Comparison of ENCODE assay signal across 10 mouse cellular contexts in genomic region chr7:98383337-98383736, GRCm38 (mm10). TPM values are rescaled to one million over a fixed set of nuclear protein-coding genes. Genes with fewer than 3 reads are reported as not detected.
DNase-seq lines count a peak whose midpoint lies in the region; ATAC-seq lines count a peak whose summit lies in the region.
"Had no signal": no experiment of that assay in that cellular context is flagged by ENCODE, and none has a peak within 500 bp of the region (broad histone marks: within the 10 kb centered on the region; RNA-seq: fewer than 3 reads in every experiment).

No protein-coding gene starts in this region.

- 48% methylated on average over 4 of the region's 4 CpGs for WGBS in liver, embryonic 13.5 days (ENCODE audit: insufficient replicate concordance)
- WGBS in liver, embryonic 11.5 days: 65% methylated on average over 4 of the region's 4 CpGs
- WGBS in liver, embryonic 16.5 days (ENCODE audit: insufficient replicate concordance): 31% methylated on average over 4 of the region's 4 CpGs
- 44% methylated on average over 4 of the region's 4 CpGs for WGBS in stomach, embryonic 15.5 days
- WGBS in midbrain, embryonic 10.5 days: 78% methylated on average over 4 of the region's 4 CpGs

- H3K9ac ChIP-seq in liver, embryonic 13.5 days: no peak overlapping the region
- no peak overlapping the region for H3K9ac ChIP-seq in liver, embryonic 11.5 days (ENCODE audit: low read depth, low read length)
- no peak overlapping the region for H3K9ac ChIP-seq in liver, embryonic 16.5 days (ENCODE audit: low read depth, low read length)
- no peak overlapping the region for H3K9ac ChIP-seq in stomach, embryonic 15.5 days
- H3K9ac ChIP-seq: hindbrain, embryonic 12.5 days had no signal

- no peaks in the 10 kb centered on the region for H3K9me3 ChIP-seq in liver, embryonic 13.5 days (replicated peaks)
- no peaks in the 10 kb centered on the region for H3K9me3 ChIP-seq in liver, embryonic 11.5 days (ENCODE audit: control insufficient read depth, low read length)
- H3K9me3 ChIP-seq in liver, embryonic 16.5 days (replicated peaks; ENCODE audit: control insufficient read depth, low read length): no peaks in the 10 kb centered on the region
- no peaks in the 10 kb centered on the region for H3K9me3 ChIP-seq in stomach, embryonic 15.5 days
- H3K9me3 ChIP-seq in midbrain, embryonic 10.5 days (replicated peaks): no peaks in the 10 kb centered on the region
- H3K9me3 ChIP-seq: hindbrain, embryonic 12.5 days had no signal

- DNase-seq in liver, embryonic 13.5 days: no peak
- no peak for DNase-seq in liver, embryonic 11.5 days (ENCODE audit: low spot score)
- peak; percentile 79 for DNase-seq in fat pad, adult 2 months (ENCODE audit: extremely low read depth, low read depth, low spot score)
- DNase-seq in midbrain, embryonic 10.5 days (ENCODE audit: low spot score): no peak
- DNase-seq in T-cell, adult 2 months (ENCODE audit: low spot score): no peak

- no peaks in the 10 kb centered on the region; the same call in 1 of the 2 replicates for H3K27me3 ChIP-seq in liver, embryonic 13.5 days
- 0 out of 2 replicates have a peak, but pooled peaks cover under 1% of the 10 kb centered on the region for H3K27me3 ChIP-seq in liver, embryonic 11.5 days (replicated peaks; ENCODE audit: control insufficient read depth, insufficient read depth, low read length)
- no peaks in the 10 kb centered on the region for H3K27me3 ChIP-seq in liver, embryonic 16.5 days (ENCODE audit: control insufficient read depth, insufficient read depth, low read depth, low read length)
- H3K27me3 ChIP-seq in stomach, embryonic 15.5 days (replicated peaks): no peaks in the 10 kb centered on the region
- no peaks in the 10 kb centered on the region for H3K27me3 ChIP-seq in midbrain, embryonic 10.5 days (ENCODE audit: low read depth, poor library complexity, severe bottlenecking)
- H3K27me3 ChIP-seq: hindbrain, embryonic 12.5 days had no signal

- H3K27ac ChIP-seq in liver, embryonic 13.5 days: no peak overlapping the region
- H3K27ac ChIP-seq in liver, embryonic 11.5 days (ENCODE audit: low read depth, low read length): no peak overlapping the region
- H3K27ac ChIP-seq in liver, embryonic 16.5 days (ENCODE audit: low read length): no peak overlapping the region
- no peak overlapping the region for H3K27ac ChIP-seq in stomach, embryonic 15.5 days
- no peak overlapping the region for H3K27ac ChIP-seq in midbrain, embryonic 10.5 days (replicated peaks)
- H3K27ac ChIP-seq: hindbrain, embryonic 12.5 days had no signal

- peak; percentile 56 for ATAC-seq in liver, embryonic 13.5 days (ENCODE audit: low read depth)
- ATAC-seq in liver, embryonic 11.5 days (replicated peaks; ENCODE audit: low FRiP score): no peak
- ATAC-seq in liver, embryonic 16.5 days (ENCODE audit: low read depth): peak; percentile 84
- peak; percentile 36; the same call in 1 of the 2 replicates for ATAC-seq in stomach, embryonic 15.5 days (ENCODE audit: insufficient read depth, low FRiP score, low read depth)

- H3K4me1 ChIP-seq in liver, embryonic 13.5 days (replicated peaks): peaks cover 14% of the 10 kb centered on the region
- H3K4me1 ChIP-seq in liver, embryonic 11.5 days (replicated peaks; ENCODE audit: control insufficient read depth, insufficient read depth, low read length): no peaks in the 10 kb centered on the region
- peaks cover 4% of the 10 kb centered on the region for H3K4me1 ChIP-seq in liver, embryonic 16.5 days (ENCODE audit: control insufficient read depth, low read depth, low read length)
- H3K4me1 ChIP-seq in stomach, embryonic 15.5 days: 0 out of 2 replicates have a peak, but pooled peaks cover 2% of the 10 kb centered on the region
- peaks cover 10% of the 10 kb centered on the region for H3K4me1 ChIP-seq in midbrain, embryonic 10.5 days

- H3K36me3 ChIP-seq in liver, embryonic 13.5 days: no peaks in the 10 kb centered on the region
- no peaks in the 10 kb centered on the region for H3K36me3 ChIP-seq in liver, embryonic 11.5 days (ENCODE audit: control insufficient read depth, insufficient read depth, low read length)
- no peaks in the 10 kb centered on the region for H3K36me3 ChIP-seq in liver, embryonic 16.5 days (ENCODE audit: control insufficient read depth, insufficient read depth)
- no peaks in the 10 kb centered on the region for H3K36me3 ChIP-seq in stomach, embryonic 15.5 days
- H3K36me3 ChIP-seq in midbrain, embryonic 10.5 days: no peaks in the 10 kb centered on the region
- H3K36me3 ChIP-seq: hindbrain, embryonic 12.5 days had no signal

- H3K4me2 ChIP-seq in liver, embryonic 13.5 days: no peak overlapping the region
- H3K4me2 ChIP-seq in liver, embryonic 11.5 days: no peak overlapping the region
- H3K4me2 ChIP-seq in liver, embryonic 16.5 days (ENCODE audit: low read depth, low read length): no peak overlapping the region
- no peak overlapping the region for H3K4me2 ChIP-seq in stomach, embryonic 15.5 days
- H3K4me2 ChIP-seq: hindbrain, embryonic 12.5 days had no signal

- no peak overlapping the region for H3K4me3 ChIP-seq in liver, embryonic 13.5 days (replicated peaks)
- H3K4me3 ChIP-seq in liver, embryonic 11.5 days (ENCODE audit: low read depth, low read length): no peak overlapping the region
- H3K4me3 ChIP-seq in liver, embryonic 16.5 days (ENCODE audit: low read depth, low read length): no peak overlapping the region
- no peak overlapping the region for H3K4me3 ChIP-seq in stomach, embryonic 15.5 days (replicated peaks)
- no peak overlapping the region for H3K4me3 ChIP-seq in midbrain, embryonic 10.5 days
- H3K4me3 ChIP-seq: hindbrain, embryonic 12.5 days had no signal

RNA-seq across cellular contexts. Expression of gene Tsku, which starts 22.2 kb away (rescaled TPM):
- polyA plus RNA-seq in liver, embryonic 13.5 days (2015; fragmentation: Nextera tagmentation; extraction: Ambion mirVana): 1.1 and 1.8 TPM in 2 replicates
- 4.3 and 4.8 TPM in 2 replicates for polyA plus RNA-seq in liver, embryonic 11.5 days (2014; fragmentation: Nextera tagmentation; extraction: Ambion mirVana)
- polyA plus RNA-seq in liver, embryonic 16.5 days (2015; fragmentation: Nextera tagmentation; extraction: Ambion mirVana): 1.9 and 2.4 TPM in 2 replicates
- 10.2 and 10.9 TPM in 2 replicates for polyA plus RNA-seq in stomach, embryonic 15.5 days (2015; fragmentation: Nextera tagmentation; extraction: Ambion mirVana)
- polyA plus RNA-seq in midbrain, embryonic 10.5 days (2016; fragmentation: Nextera tagmentation; extraction: Ambion mirVana): 7.7 and 10.0 TPM in 2 replicates

RNA-seq across cellular contexts. Expression of gene Gucy2d, which starts 56.9 kb away (rescaled TPM):
- not detected in 2 replicates for polyA plus RNA-seq in liver, embryonic 13.5 days (2015; fragmentation: Nextera tagmentation; extraction: Ambion mirVana)
- polyA plus RNA-seq in liver, embryonic 11.5 days (2014; fragmentation: Nextera tagmentation; extraction: Ambion mirVana): not detected in 2 replicates
- polyA plus RNA-seq in liver, embryonic 16.5 days (2015; fragmentation: Nextera tagmentation; extraction: Ambion mirVana): not detected in 2 replicates
- polyA plus RNA-seq in stomach, embryonic 15.5 days (2015; fragmentation: Nextera tagmentation; extraction: Ambion mirVana): 0.09 TPM in 1 of 2 replicates, not detected in the other
- not detected in 2 replicates for polyA plus RNA-seq in midbrain, embryonic 10.5 days (2016; fragmentation: Nextera tagmentation; extraction: Ambion mirVana)
- polyA plus RNA-seq: frontal cortex, adult 2 months; kidney, embryonic 16.5 days had no signal
